In genomic region chr4:48328042-48328441, GRCm38 (mm10) we compare ENCODE assay signal across 26 mouse cellular contexts. TPM values are rescaled to one million over a fixed set of nuclear protein-coding genes. Genes with fewer than 3 reads are reported as not detected.
DNase-seq lines count a peak whose midpoint lies in the region; TF ChIP-seq lines count a peak whose summit lies in the region.
"Had no signal": no experiment of that assay in that cellular context is flagged by ENCODE, and none has a peak within 500 bp of the region (broad histone marks: within the 10 kb centered on the region; RNA-seq: fewer than 3 reads in every experiment).

No protein-coding gene starts in this region.

- peak; percentile 12 for TF ChIP-seq RAD21 in CH12.LX (IDR thresholded peaks at IDR 0.05; ENCODE audit: low read depth, low read length)

- in situ Hi-C loops in CH12.LX (cut with MboI; ENCODE audit: low pct_ligation_motif_present, low pct_unique_long_range_greater_than_20kb, low sequenced_read_pairs): loop anchor here (10.0 kb wide), 1 partner anchor 103 kb away; no protein-coding TSS in a partner anchor

- no peak overlapping the region for H3K4me2 ChIP-seq in CH12.LX (ENCODE audit: insufficient read depth, low read depth, poor library complexity, severe bottlenecking)
- H3K4me2 ChIP-seq: embryonic facial prominence, embryonic 12.5 days; embryonic facial prominence, embryonic 15.5 days; heart, embryonic 12.5 days; heart, embryonic 15.5 days; hindbrain, embryonic 13.5 days had no signal

- TF ChIP-seq EP300 in CH12.LX (IDR thresholded peaks at IDR 0.05; ENCODE audit: low read length): no peak

- no peak for TF ChIP-seq POLR2A in CH12.LX (IDR thresholded peaks at IDR 0.05; ENCODE audit: low read depth, low read length)

- no peaks in the 10 kb centered on the region for H3K79me2 ChIP-seq in CH12.LX (replicated peaks; ENCODE audit: control insufficient read depth, extremely low read depth, insufficient read depth, poor library complexity, severe bottlenecking)

- dilution Hi-C loops in CH12.LX (cut with MboI; ENCODE audit: extremely low pct_ligation_motif_present, extremely low pct_unique_long_range_greater_than_20kb, low sequenced_read_pairs): no loop called here

- H3K27me3 ChIP-seq in CH12.LX (replicated peaks): no peaks in the 10 kb centered on the region
- H3K27me3 ChIP-seq: embryonic facial prominence, embryonic 12.5 days; embryonic facial prominence, embryonic 15.5 days; heart, embryonic 12.5 days; heart, embryonic 15.5 days; hindbrain, embryonic 13.5 days had no signal

- H3K9me3 ChIP-seq in CH12.LX (replicated peaks; ENCODE audit: low read length): no peaks in the 10 kb centered on the region
- H3K9me3 ChIP-seq: embryonic facial prominence, embryonic 12.5 days; embryonic facial prominence, embryonic 15.5 days; G1E; heart, embryonic 12.5 days; heart, embryonic 15.5 days; hindbrain, embryonic 10.5 days; hindbrain, embryonic 13.5 days had no signal

- H3K9ac ChIP-seq in CH12.LX (ENCODE audit: insufficient read depth, low read depth): no peak overlapping the region
- H3K9ac ChIP-seq: embryonic facial prominence, embryonic 12.5 days; embryonic facial prominence, embryonic 15.5 days; forebrain, postnatal 0 days; heart, embryonic 12.5 days; heart, embryonic 15.5 days; hindbrain, embryonic 13.5 days had no signal

- TF ChIP-seq CTCF in layer of hippocampus, adult 2 months (conservative IDR thresholded peaks at IDR 0.05): peak; percentile 39
- TF ChIP-seq CTCF in CH12.LX (conservative IDR thresholded peaks at IDR 0.05 in 1 of 2, IDR thresholded peaks at IDR 0.05 in 1 of 2; ENCODE audit: low read depth in 2 of 2, low read length in 2 of 2): peak in 1 of 2 experiments; percentile 55; a peak in 2 of 4 replicates

- peaks cover 0 to 13% of the 10 kb centered on the region in 2 experiments; a peak in 2 of 4 replicates for H3K4me1 ChIP-seq in CH12.LX (ENCODE audit: control insufficient read depth in 1 of 2, insufficient read depth in 2 of 2)
- H3K4me1 ChIP-seq: embryonic facial prominence, embryonic 12.5 days; embryonic facial prominence, embryonic 15.5 days; heart, embryonic 12.5 days; heart, embryonic 15.5 days; hindbrain, embryonic 10.5 days; hindbrain, embryonic 13.5 days had no signal

- DNase-seq in layer of hippocampus, adult 2 months (ENCODE audit: low spot score in 2 of 2): no peak
- DNase-seq in layer of hippocampus, postnatal 25 days (ENCODE audit: extremely low spot score in 1 of 2, low spot score in 1 of 2): no peak
- DNase-seq in 416B (ENCODE audit: low read depth) (peak; percentile 17), CH12.LX (ENCODE audit: extremely low read depth) (no peak)
- peak; percentile 4 for DNase-seq in induced T-regulatory cell, adult 2 months (ENCODE audit: low read depth)
- no peak for DNase-seq in gastrocnemius, adult 8-10 months (ENCODE audit: low spot score in 2 of 2)
- no peak for DNase-seq in cerebellum, postnatal 4 days (ENCODE audit: low spot score in 2 of 2)
- no peak for DNase-seq in right cerebral cortex, postnatal 10 days (ENCODE audit: low spot score in 2 of 2)
- DNase-seq: adrenal gland, adult 8-10 months; adrenal gland, postnatal 36 days; cerebellum, adult 18-20 months; cerebellum, adult 9-10 months; cerebellum, postnatal 14 days; forebrain, postnatal 0 days; gastrocnemius, adult 2 months; gastrocnemius, postnatal 25 days; heart, adult 18-20 months; heart, postnatal 10 days; heart, postnatal 36 days had no signal

- H3K36me3 ChIP-seq in CH12.LX (replicated peaks in 1 of 2; ENCODE audit: control insufficient read depth in 1 of 2, insufficient read depth in 1 of 2, low read length in 1 of 2): no peaks in the 10 kb centered on the region
- H3K36me3 ChIP-seq: embryonic facial prominence, embryonic 12.5 days; embryonic facial prominence, embryonic 15.5 days; G1E; heart, embryonic 12.5 days; heart, embryonic 15.5 days; hindbrain, embryonic 10.5 days; hindbrain, embryonic 13.5 days had no signal

- no peak overlapping the region for H3K27ac ChIP-seq in layer of hippocampus, adult 2 months
- H3K27ac ChIP-seq in CH12.LX (ENCODE audit: insufficient read depth, low read depth): no peak overlapping the region
- H3K27ac ChIP-seq: embryonic facial prominence, embryonic 12.5 days; embryonic facial prominence, embryonic 15.5 days; gastrocnemius, adult 2 months; heart, embryonic 15.5 days; hindbrain, embryonic 10.5 days; hindbrain, embryonic 13.5 days had no signal

- no peak overlapping the region for H3K4me3 ChIP-seq in layer of hippocampus, adult 2 months
- no peak overlapping the region for H3K4me3 ChIP-seq in CH12.LX (replicated peaks in 1 of 3; ENCODE audit: low read depth in 2 of 3, low read length in 2 of 3, poor library complexity in 1 of 3)
- H3K4me3 ChIP-seq: embryonic facial prominence, embryonic 12.5 days; embryonic facial prominence, embryonic 15.5 days; gastrocnemius, adult 2 months; heart, embryonic 12.5 days; heart, embryonic 15.5 days; hindbrain, embryonic 10.5 days; hindbrain, embryonic 13.5 days had no signal

TF ChIP-seq in CH12.LX, 34 proteins besides CTCF, POLR2A, EP300 and RAD21:
- TF ChIP-seq ZNF384 (IDR thresholded peaks at IDR 0.05; ENCODE audit: low read depth, low read length): peak; percentile 71
- TF ChIP-seq SMC3 (IDR thresholded peaks at IDR 0.05; ENCODE audit: low read depth, low read length): peak; percentile 21; the same call in 1 of the 2 replicates
- TF ChIP-seq TCF12 (IDR thresholded peaks at IDR 0.05; ENCODE audit: low read depth, low read length): no peak

RNA-seq across cellular contexts. Expression of gene Invs, which starts 48.5 kb away (rescaled TPM):
- total RNA-seq in layer of hippocampus, adult 2 months (2021): 10 to 100 TPM; 12.8 TPM
- 10 to 100 TPM; 10.3 to 14.4 TPM for total RNA-seq in layer of hippocampus, postnatal 25 days (2021)
- total RNA-seq in CH12.LX (2012; rRNA removed) (6.4 and 6.9 TPM in 2 replicates), CH12.LX (2014; rRNA removed) (4.2 and 5.7 TPM in 2 replicates)
- 4.8 and 5.1 TPM in 2 replicates for polyA plus RNA-seq in CH12.LX (2012; ENCODE audit: insufficient read length, low read depth)
- 1 to 10 TPM; 1.8 to 2.7 (median 2.3) TPM for total RNA-seq in gastrocnemius, adult 8-10 months (2022)

RNA-seq across cellular contexts. Expression of gene Erp44, which starts 48.7 kb away (rescaled TPM):
- total RNA-seq in layer of hippocampus, adult 2 months (2021): 10 to 100 TPM; 36.0 to 41.3 TPM
- 10 to 100 TPM; 32.3 to 33.5 TPM for total RNA-seq in layer of hippocampus, postnatal 25 days (2021)
- 59.2 and 60.4 TPM in 2 replicates for total RNA-seq in CH12.LX (2012; rRNA removed)
- total RNA-seq in CH12.LX (2014; rRNA removed): 201 and 203 TPM in 2 replicates
- polyA plus RNA-seq in CH12.LX (2012; ENCODE audit: insufficient read length, low read depth): 85.3 and 99.7 TPM in 2 replicates
- 10 to 100 TPM; 22.0 to 29.4 (median 25.7) TPM for total RNA-seq in gastrocnemius, adult 8-10 months (2022)

Comparison
In these comparisons a context has a peak if more than half of its experiments do, and no peak if none do; other contexts are left out.
1. DNase-seq: peak in 416B (single experiment) and induced T-regulatory cell, adult 2 months (single experiment); none in layer of hippocampus, adult 2 months (0 of 2), layer of hippocampus, postnatal 25 days (0 of 2), CH12.LX (single experiment), gastrocnemius, adult 8-10 months (0 of 2), cerebellum, postnatal 4 days (0 of 2) and right cerebral cortex, postnatal 10 days (0 of 2).